Mouse (Mus musculus) lung, postnatal 4 days (tissue): ENCODE data around the gene Ppp1r14a.

ENCODE experiments used
- DNase-seq, 2 experiments: peaks; one replicate each; pipeline ENCODE4 v3.0.0; 2021

Gene Ppp1r14a

DNA sequence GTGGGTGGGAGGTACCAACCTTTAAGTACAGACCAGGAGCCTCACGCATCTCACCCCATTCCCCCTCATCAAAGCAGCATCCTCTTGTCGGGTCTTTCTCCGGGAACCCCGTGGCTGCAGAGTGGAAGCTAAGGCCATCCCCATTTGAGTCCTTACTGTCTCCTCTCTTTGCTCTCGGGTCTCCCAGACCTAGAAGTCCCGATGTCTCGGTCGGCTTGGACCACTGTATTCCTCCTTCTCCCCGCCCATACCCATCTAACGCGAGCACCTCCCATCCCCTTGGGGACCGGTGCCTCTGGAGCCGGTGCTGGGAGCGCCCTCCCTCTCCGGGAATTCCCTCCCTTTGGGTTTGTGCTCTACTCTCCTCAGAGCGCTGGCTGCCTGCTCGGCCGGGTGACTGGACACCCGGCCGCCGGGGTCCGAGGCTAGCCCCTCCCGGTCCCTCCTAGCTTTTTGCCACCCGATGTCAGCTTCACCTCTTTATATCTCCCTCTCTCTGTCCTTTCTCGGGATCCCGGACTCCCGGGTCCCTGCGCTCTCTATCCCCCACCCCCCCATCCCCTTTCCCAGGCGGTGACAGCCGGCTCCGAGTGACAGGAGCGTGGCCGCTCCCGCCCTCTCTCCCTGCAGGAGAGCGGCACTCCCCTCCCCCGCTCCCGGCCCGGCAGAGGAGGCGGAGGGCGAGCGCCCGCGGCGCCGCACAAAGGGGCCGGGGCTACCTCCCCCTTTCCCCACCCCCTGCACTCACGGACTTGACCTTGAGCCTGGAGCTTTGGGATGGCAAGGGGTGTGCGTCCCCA is 15.6 kb downstream of the Ppp1r14a start:
- no peak for DNase-seq

- no peak for DNase-seq
These were observed 16.3 kb downstream of the Ppp1r14a start for GRCm38 (mm10) chr7:29305263-29305988.

GRCm38 (mm10) chr7:29306108-29306507 is 17.0 kb downstream of the Ppp1r14a start:
- no peak for DNase-seq

DNA sequence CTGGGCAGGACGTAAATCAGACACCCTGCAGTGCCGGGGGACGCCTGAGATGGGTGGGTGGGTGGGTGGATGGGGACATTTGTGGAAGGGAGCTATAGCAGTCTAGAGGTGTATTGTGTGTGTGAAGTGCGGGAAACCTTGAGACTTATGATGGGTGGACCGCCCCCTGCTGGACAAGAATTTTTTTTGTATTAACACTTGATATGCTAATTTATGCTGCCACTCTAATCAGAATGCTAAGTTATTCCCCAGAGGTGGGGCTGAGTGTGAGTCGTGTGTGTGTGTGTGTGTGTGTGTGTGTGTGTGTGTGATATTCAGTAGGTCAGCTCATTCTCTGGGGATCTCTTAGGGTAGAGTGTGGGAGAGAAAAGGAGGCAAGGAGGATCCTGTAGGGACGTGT is 17.5 kb downstream of the Ppp1r14a start:
- DNase-seq, result no peak

DNA sequence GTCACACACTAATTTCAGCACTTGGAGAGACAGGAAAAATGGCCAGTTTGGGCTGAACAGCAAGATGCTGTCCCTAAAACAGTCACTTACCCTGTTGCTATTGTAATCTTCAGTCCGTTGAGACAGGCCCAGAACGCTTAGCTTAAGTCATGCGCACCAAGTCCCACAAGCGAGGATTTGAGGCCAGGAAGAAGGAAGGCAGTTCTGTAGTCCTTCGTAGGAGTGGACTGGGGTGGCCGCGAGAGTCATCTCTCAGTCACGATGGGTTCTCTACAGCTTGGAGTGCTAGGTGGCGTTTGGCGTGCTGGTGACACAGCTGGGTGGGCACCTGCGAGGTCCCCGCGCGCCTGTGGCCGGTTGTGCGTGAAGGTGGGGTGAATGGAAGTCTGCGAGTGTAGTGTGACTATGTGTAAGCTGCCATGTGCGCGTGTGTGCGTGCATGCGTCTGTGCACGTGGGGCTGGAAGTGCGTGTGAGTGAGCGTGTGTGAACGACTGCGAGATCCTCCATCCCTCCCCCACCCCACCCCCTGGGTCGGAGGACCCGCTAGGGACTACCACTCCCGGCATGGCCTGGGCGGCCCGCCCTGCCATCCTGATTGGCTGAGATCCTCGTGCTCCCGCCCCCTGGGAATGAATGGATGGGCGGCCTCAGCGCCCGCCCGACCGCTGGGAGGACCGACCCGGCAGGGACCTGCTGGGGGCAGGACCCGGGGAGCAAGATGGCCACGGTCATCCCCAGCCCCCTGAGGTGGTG is 18.4 kb downstream of the Ppp1r14a start:
- DNase-seq, result peak; percentile 92 to 93

GRCm38 (mm10) chr7:29309221-29309721 is 20.2 kb downstream of the Ppp1r14a start:
- no peak for DNase-seq

- DNase-seq, result no peak
These were observed 20.6 kb downstream of the Ppp1r14a start for GRCm38 (mm10) chr7:29309749-29310148.

DNA sequence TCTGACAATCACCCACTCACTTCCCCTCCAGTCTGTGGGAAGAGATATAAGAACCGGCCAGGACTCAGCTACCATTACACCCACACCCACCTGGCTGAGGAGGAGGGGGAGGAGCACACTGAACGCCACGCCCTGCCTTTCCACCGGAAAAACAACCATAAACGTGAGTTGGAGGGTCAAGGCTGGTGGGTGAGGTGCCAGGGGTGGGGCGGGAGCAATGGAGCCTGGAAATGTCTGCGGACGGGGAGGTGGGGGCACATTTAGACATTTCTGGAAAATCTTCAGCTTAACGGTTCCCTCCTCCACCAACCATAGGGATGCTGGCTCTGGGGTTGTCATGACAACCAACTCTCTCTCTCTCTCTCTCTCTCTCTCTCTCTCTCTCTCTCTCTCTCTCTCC is 23.9 kb downstream of the Ppp1r14a start:
- no peak for DNase-seq

DNA sequence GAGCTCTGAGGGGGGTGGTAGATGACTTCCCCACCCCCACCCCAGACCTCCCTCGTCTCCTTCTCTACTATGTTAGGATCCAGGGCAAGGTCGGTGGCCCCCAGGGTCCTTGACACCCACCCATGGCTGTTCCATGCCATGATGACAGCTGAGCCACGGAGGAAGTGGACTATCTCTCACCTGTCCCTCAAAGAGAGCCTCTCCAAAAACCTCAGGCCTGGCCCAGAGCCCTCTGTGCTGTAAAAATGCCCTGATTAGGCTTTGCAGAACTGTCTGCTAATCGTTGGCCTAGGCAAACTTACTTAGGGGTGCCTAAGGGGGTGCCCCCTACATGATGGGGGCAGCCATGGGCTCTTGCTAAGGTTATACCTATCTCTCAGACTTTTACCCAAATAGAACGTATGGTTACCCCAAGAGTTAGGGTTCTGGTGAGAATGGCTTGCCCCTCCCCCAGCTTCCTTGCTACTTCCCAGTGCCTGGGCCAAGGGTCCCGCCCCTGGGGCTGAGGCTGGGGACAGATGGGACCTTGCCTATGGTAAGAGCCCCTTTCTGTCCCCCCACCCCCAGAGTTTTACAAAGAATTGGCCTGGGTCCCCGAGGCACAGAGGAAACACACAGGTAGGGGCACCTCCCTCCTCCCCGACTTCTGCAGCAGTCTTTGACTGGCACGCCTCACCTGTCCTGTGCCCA is 24.6 kb downstream of the Ppp1r14a start:
- DNase-seq, result no peak

DNA sequence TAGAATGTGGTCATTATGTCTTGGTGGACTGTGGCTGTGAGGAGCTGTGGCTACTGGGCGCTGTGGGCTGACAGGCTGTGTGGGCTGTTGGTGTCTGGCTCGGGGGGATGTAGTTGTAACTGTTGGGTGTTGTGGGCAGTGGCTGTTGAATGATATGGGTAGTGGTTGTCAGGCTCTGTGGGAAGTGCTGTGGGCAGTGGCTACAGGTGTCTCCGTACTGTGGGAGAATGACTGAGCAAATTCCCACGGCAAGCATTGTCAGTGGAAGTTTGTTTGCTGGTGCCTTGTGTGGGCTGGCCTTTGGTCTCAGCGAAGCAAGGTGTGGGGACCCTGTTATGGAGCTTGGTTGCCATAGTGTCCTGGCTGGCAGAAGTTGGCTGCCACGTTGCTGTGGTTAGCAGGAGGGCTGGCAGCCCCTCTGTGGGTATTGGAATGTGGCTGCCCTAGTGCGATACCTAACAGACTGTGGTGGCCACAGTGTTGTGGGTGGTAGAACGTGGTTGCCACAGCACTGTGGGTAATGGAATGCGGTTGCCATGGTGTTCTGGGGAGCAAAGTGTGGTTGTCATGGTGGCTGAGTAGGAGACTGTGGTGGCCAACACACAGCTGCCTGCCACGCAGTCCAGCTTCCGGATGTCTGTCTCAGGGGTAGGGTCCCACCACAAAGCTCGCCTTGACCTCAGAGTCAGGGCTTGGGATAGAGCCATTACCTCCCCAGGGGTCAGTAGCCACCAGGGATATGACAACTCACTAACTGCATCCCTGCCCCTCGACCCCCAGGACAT is 25.9 kb downstream of the Ppp1r14a start:
- DNase-seq, result no peak

DNA sequence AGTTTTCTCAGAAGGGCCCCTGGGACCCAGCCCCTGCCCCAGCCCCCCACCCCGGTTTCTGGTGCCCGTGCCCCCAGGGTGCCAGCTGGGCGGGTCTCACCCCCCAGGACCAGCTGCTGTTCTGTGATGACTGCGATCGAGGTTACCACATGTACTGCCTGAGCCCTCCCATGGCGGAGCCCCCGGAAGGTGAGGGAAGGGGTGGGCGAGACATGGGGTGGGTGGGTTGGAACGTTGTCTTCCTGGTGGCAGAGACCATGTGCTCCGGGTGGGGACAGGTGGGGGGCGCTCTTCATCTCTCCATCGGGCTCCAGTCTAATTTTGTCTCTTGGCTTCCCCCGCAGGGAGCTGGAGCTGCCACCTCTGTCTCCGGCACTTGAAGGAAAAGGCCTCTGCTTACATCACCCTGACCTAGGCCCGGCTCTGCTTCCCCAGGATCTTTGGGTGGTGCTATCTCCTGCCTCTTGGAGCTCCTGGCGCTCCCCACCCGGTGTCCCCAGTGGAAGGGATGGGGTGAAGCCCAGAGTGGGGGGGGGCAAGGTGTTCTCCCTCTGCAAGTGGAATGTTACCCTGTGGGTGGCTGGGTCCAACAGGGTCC is 27.1 kb downstream of the Ppp1r14a start:
- DNase-seq, result no peak

DNA sequence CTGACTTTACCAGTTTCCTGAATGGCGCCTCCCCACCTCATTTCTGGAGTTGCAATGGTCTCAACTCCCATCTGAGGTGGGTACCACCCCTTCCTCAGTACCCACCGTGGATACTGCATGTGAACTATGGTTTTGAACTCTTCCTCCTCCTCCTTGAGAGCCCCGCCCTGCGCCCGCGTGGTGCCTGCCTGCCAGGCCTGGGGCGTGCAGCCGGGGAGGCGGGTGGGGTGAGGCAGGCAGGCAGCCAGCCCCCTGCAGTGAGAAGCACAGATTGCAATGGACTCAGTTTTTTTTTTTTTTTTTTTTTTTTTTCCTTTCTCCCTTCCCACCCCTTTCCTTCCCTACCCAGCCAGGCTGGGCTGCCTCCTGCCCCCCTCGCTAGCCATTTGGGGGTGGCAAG is 27.9 kb downstream of the Ppp1r14a start:
- DNase-seq, result peak; percentile 60 to 81

DNA sequence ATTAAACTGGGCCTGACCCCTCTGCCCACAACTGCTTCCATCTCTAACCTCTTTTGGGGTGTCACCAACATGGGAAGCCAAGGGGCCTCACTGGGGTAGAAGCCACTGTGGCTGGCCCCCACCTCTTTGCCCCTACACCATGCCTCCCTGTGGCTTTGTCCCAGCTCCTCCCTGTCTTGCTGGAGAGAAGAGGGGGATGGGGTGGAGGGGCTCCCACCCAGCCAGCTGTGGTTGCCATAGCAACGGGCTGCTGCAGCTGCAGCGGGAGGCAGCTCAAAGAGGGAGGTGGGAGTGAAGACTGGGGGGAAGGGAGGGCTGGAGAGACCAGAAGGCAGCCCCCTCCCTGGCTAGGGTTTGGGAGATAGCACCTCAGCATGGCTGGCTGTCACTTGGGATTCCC is 28.4 kb downstream of the Ppp1r14a start:
- DNase-seq, result peak; percentile 51 to 79

GRCm38 (mm10) chr7:29318115-29318911 is 29.2 kb downstream of the Ppp1r14a start:
- peak; percentile 42 to 69 for DNase-seq

- DNase-seq, result no peak
These were observed 30.5 kb downstream of the Ppp1r14a start for GRCm38 (mm10) chr7:29319337-29320307.

GRCm38 (mm10) chr7:29327087-29327486 is 38.0 kb downstream of the Ppp1r14a start:
- DNase-seq, result no peak

DNA sequence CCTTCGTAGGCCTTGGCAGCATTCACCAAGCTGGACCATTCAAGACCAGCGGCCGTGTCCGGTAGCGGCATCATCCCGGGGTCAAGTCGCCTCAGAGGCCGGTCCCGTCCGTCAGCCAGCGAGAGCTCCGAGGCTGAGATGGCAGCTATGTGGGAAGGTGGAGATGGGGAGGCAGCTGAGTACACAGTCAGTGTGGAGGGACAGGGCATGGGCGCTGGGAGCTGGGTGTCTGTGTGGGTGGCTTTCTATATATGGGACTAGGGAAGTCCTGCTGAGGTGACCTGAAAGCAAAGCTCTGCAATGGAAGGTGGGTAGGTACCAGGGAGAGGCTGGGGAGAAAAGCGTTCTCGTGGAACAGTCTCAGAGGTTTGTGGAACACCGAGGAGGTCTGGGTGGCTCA is 39.9 kb downstream of the Ppp1r14a start:
- DNase-seq, result no peak

GRCm38 (mm10) chr7:29334156-29334555 is 45.0 kb downstream of the Ppp1r14a start:
- DNase-seq, result no peak

DNA sequence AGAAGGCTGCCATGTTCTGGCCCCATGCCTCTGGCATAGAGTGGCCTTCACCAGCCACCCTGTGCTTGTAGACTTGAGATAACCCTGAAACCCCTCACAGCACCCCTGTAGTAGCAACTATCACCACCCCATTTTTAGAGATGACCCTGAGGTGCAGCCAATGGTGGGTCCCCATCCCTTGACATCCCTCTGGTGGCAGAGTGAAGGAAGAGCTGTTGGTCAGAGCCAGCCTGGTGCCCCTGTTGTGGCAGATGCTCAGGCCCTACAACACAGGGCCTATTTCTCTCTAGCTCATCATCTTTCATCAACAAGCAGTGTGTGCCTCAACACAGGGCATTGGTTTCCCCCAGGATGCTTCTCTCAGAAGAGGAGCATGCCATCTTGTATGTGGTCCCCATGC is 46.2 kb downstream of the Ppp1r14a start:
- DNase-seq, result no peak
